ENCODE assay signal across 17 mouse cellular contexts in genomic region chr9:95077938-95078337, GRCm38 (mm10).
"Had no signal": no experiment of that assay in that cellular context is flagged by ENCODE, and none has a peak within 500 bp of the region (broad histone marks: within the 10 kb centered on the region; RNA-seq: fewer than 3 reads in every experiment).

No protein-coding gene starts in this region.

- H3K4me3 ChIP-seq: midbrain, embryonic 10.5 days; midbrain, embryonic 12.5 days; myocyte; neural tube, embryonic 12.5 days; neural tube, embryonic 15.5 days had no signal

- H3K36me3 ChIP-seq: midbrain, embryonic 10.5 days; midbrain, embryonic 12.5 days; neural tube, embryonic 12.5 days; neural tube, embryonic 15.5 days had no signal

- DNase-seq: lung, adult 18-20 months; lung, embryonic 14.5 days; lung, postnatal 10 days; lung, postnatal 4 days; midbrain, embryonic 14.5 days; right cerebral cortex, adult 18-20 months; right cerebral cortex, postnatal 25 days; right cerebral cortex, postnatal 4 days; spleen, adult 18-20 months; thymus, adult 18-20 months; thymus, postnatal 14 days; thymus, postnatal 36 days had no signal

- H3K4me2 ChIP-seq: lung, embryonic 14.5 days; midbrain, embryonic 12.5 days; neural tube, embryonic 12.5 days; neural tube, embryonic 15.5 days had no signal

- H3K9me3 ChIP-seq: midbrain, embryonic 10.5 days; midbrain, embryonic 12.5 days; neural tube, embryonic 12.5 days; neural tube, embryonic 15.5 days had no signal

- H3K9ac ChIP-seq: lung, embryonic 14.5 days; midbrain, embryonic 12.5 days; neural tube, embryonic 12.5 days; neural tube, embryonic 15.5 days had no signal

- H3K27ac ChIP-seq: midbrain, embryonic 10.5 days; midbrain, embryonic 12.5 days; neural tube, embryonic 12.5 days; neural tube, embryonic 15.5 days had no signal

- H3K27me3 ChIP-seq: neural tube, embryonic 12.5 days; neural tube, embryonic 15.5 days had no signal
